Mouse (Mus musculus): ENCODE results near the gene Sit1.

DNA sequence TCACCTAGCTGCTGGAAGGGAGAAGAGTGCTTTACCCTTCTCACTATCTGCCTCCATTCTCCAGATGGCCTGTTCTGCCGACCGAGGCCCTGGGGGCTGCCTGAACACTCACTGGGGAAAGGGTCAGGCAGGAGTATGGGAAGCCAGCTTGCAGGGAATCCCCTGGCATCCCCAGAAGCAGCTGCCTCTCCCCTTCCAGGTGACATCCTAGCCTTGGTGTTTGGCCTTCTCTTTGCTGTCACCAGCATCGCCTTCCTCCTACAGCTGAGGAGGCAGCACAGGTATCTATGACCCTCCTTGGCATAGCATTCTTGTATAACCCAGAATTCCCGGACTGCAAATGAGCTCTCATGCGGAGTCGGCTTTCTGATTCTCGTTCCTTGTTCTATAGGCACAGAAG, 29.1 kb upstream of the Sit1 start:
- TF ChIP-seq CTCF (IDR thresholded peaks at IDR 0.05; ENCODE audit: low read depth, low read length) (no peak), POLR2A (IDR thresholded peaks at IDR 0.05; ENCODE audit: insufficient read depth, low read length) (no peak), EP300 (IDR thresholded peaks at IDR 0.05; ENCODE audit: insufficient read depth, low read depth, low read length) (no peak)
